Mouse (Mus musculus) stomach, postnatal 0 days (tissue): ENCODE results near the gene Atp6v0e.

Experiments
- CTCF ChIP-seq: IDR thresholded peaks from 2 replicates; pipeline ENCODE4 v1.5.1; 2016; ENCODE audit warnings: antibody characterized with exemption, low read depth, mild to moderate bottlenecking, moderate library complexity
- EP300 ChIP-seq: optimal IDR thresholded peaks from 2 replicates; pipeline ENCODE3; 2016; ENCODE audit warnings: antibody characterized with exemption

GRCm38 (mm10) chr17:26662204-26662603 is 827 bp upstream of the Atp6v0e start:
- TF ChIP-seq CTCF (no peak), EP300 (no peak)
